Mouse (Mus musculus) MEL (cell line): ENCODE measurements around the gene Etnk2. TPM values are rescaled to one million over a fixed set of nuclear protein-coding genes. Genes with fewer than 3 reads are reported as not detected.
"Not testable (repeated sequence)": the region's sequence is repeated elsewhere in the genome, so short reads cannot be mapped to it uniquely, and the experiment has no call there.

Source experiments
- DNase-seq: peaks from one replicate; pipeline ENCODE4 v3.0.0; 2011; ENCODE audit warnings: low read depth, low spot score
- H3K27ac ChIP-seq: 2 replicates; pipeline ENCODE4 v1.5.1; 2012; ENCODE audit warnings: low read depth, mild to moderate bottlenecking, control low read depth, low read length, moderate library complexity; ENCODE audit not compliant: control insufficient read depth
- H3K27me3 ChIP-seq, 2 experiments: fragments of 150-350 bp in 1 of 2; sonication (generic) in 1 of 2; 2 replicates each; pipeline ENCODE4 v1.6.1; 2012; ENCODE audit warnings: low read length in 2 of 2, mild to moderate bottlenecking in 2 of 2, improper control_type of control experiment in 1 of 2, moderate library complexity in 1 of 2; ENCODE audit not compliant: insufficient read depth in 2 of 2, control insufficient read depth in 1 of 2
- H3K36me3 ChIP-seq, 2 experiments: 2 replicates each; pipeline ENCODE4 v1.6.1; 2012 to 2014; ENCODE audit warnings: low read length in 2 of 2, improper control_type of control experiment in 1 of 2, inconsistent platforms in 1 of 2, mild to moderate bottlenecking in 1 of 2; ENCODE audit not compliant: insufficient read depth in 2 of 2, control insufficient read depth in 1 of 2
- H3K4me1 ChIP-seq, 2 experiments: fragments of 150-350 bp in 1 of 2; sonication (generic) in 1 of 2; 2 replicates each; pipeline ENCODE4 v1.6.1; 2012; ENCODE audit warnings: low read length in 2 of 2, improper control_type of control experiment in 1 of 2, mild to moderate bottlenecking in 1 of 2; ENCODE audit not compliant: insufficient read depth in 2 of 2, control insufficient read depth in 1 of 2
- H3K4me3 ChIP-seq, 2 experiments: fragments of 150-350 bp in 1 of 2; sonication (generic) in 1 of 2; 2 replicates each; pipeline ENCODE4 v1.5.1; 2012; ENCODE audit warnings: low read depth in 2 of 2, low read length in 2 of 2, mild to moderate bottlenecking in 2 of 2, moderate library complexity in 2 of 2, control low read depth in 1 of 2, improper control_type of control experiment in 1 of 2; ENCODE audit not compliant: control insufficient read depth in 1 of 2, insufficient read depth in 1 of 2
- H3K79me2 ChIP-seq: 2 replicates; pipeline ENCODE4 v1.6.1; 2012; ENCODE audit warnings: mild to moderate bottlenecking, low read length, moderate library complexity; ENCODE audit not compliant: control insufficient read depth, poor library complexity, insufficient read depth
- H3K9ac ChIP-seq: 2 replicates; pipeline ENCODE4 v1.6.1; 2012; ENCODE audit warnings: low read depth, mild to moderate bottlenecking, control low read depth, low read length, moderate library complexity; ENCODE audit not compliant: control insufficient read depth, poor library complexity, severe bottlenecking
- H3K9me3 ChIP-seq: fragments of 150-350 bp; sonication (generic); replicated peaks from 2 replicates; pipeline ENCODE4 v1.6.1; 2012; ENCODE audit warnings: mild to moderate bottlenecking, low read length, improper control_type of control experiment, moderate library complexity; ENCODE audit not compliant: insufficient read depth
- BHLHE40 ChIP-seq: IDR thresholded peaks from 2 replicates; pipeline ENCODE4 v1.6.1; 2012; ENCODE audit warnings: low read depth, mild to moderate bottlenecking, inconsistent platforms, low read length, improper control_type of control experiment, borderline replicate concordance
- CHD1 ChIP-seq: IDR thresholded peaks from 2 replicates; pipeline ENCODE4 v1.6.1; 2012; ENCODE audit warnings: low read depth, mild to moderate bottlenecking, inconsistent platforms, low read length, improper control_type of control experiment
- CHD2 ChIP-seq: IDR thresholded peaks from 2 replicates; pipeline ENCODE4 v1.6.1; 2011; ENCODE audit warnings: low read length, improper control_type of control experiment
- KAT2A ChIP-seq: conservative IDR thresholded peaks from 2 replicates; pipeline ENCODE4 v1.6.1; 2012; ENCODE audit warnings: low read depth, low read length, improper control_type of control experiment, inconsistent platforms
- MAX ChIP-seq: IDR thresholded peaks from 2 replicates; pipeline ENCODE4 v1.6.1; 2011; ENCODE audit warnings: low read length, improper control_type of control experiment
- POLR2AphosphoS5 ChIP-seq: IDR thresholded peaks from 2 replicates; pipeline ENCODE4 v1.6.1; 2012; ENCODE audit warnings: low read depth, borderline replicate concordance, mild to moderate bottlenecking, inconsistent platforms, low read length, moderate library complexity, mixed read lengths
- SIN3A ChIP-seq: IDR thresholded peaks from 2 replicates; pipeline ENCODE4 v1.6.1; 2012; ENCODE audit warnings: low read length, improper control_type of control experiment, inconsistent platforms
- SMC3 ChIP-seq: IDR thresholded peaks from 2 replicates; pipeline ENCODE4 v1.6.1; 2011; ENCODE audit warnings: low read depth, low read length, improper control_type of control experiment
- ZKSCAN1 ChIP-seq: IDR thresholded peaks from 2 replicates; pipeline ENCODE4 v1.6.1; 2012; ENCODE audit warnings: low read depth, mild to moderate bottlenecking, inconsistent platforms, low read length, improper control_type of control experiment, moderate library complexity
- ZMIZ1 ChIP-seq: IDR thresholded peaks from 2 replicates; pipeline ENCODE4 v1.6.1; 2012; ENCODE audit warnings: low read depth, mild to moderate bottlenecking, inconsistent platforms, low read length, improper control_type of control experiment, moderate library complexity
- ZNF384 ChIP-seq: IDR thresholded peaks from 2 replicates; pipeline ENCODE4 v1.6.1; 2012; ENCODE audit warnings: low read depth, mild to moderate bottlenecking, inconsistent platforms, low read length, improper control_type of control experiment
- polyA plus RNA-seq, 2 experiments: library from polyadenylated mRNA; stranded (reverse) in 1 of 2; unstranded in 1 of 2; fragments of >175 nt in 1 of 2; fragments of >200 nt in 1 of 2; gene quantifications; 2 replicates each; pipeline versions ENCODE4 v1.2.1 to v1.2.4; 2012; ENCODE audit warnings: low replicate concordance in 2 of 2, low read depth in 1 of 2; ENCODE audit not compliant: insufficient read length in 2 of 2, insufficient read depth in 1 of 2, missing spikeins in 1 of 2
- total RNA-seq: library from RNA; depleted of rRNA; stranded (reverse); fragments of 300-350 nt; gene quantifications from 2 replicates; pipeline ENCODE4 v1.2.3, GENCODE M21; 2012

The Etnk2 gene
- total and polyA plus RNA-seq, 3 experiments, result 0.06 to 0.08 TPM; not detected in 1

GRCm38 (mm10) chr1:133333937-133334336 lies 29.4 kb upstream of the Etnk2 start:
- Histone ChIP-seq H3K4me1 (no peaks in the 10 kb centered on the region), H3K79me2 (no peaks in the 10 kb centered on the region), H3K27me3 (peaks cover 0 to 6% of the 10 kb centered on the region in 2 experiments; a peak in 3 of 4 replicates), H3K9me3 (no peaks in the 10 kb centered on the region), H3K9ac (no peak overlapping the region), H3K36me3 (no peaks in the 10 kb centered on the region), H3K4me3 (no peak overlapping the region), H3K27ac (no peak overlapping the region)
- DNase-seq, result no peak
- no peak for TF ChIP-seq KAT2A
- no peak for TF ChIP-seq SMC3
- no peak for TF ChIP-seq SIN3A
- TF ChIP-seq MAX, result no peak
- no peak for TF ChIP-seq ZNF384
- no peak for TF ChIP-seq CHD1
- no peak for TF ChIP-seq POLR2AphosphoS5
- no peak for TF ChIP-seq CHD2

GRCm38 (mm10) chr1:133340403-133340802 lies 23.0 kb upstream of the Etnk2 start:
- DNase-seq, H3K4me3 ChIP-seq, H3K27me3 ChIP-seq, H3K9me3 ChIP-seq, H3K4me1 ChIP-seq, H3K79me2 ChIP-seq, H3K9ac ChIP-seq, H3K36me3 ChIP-seq, H3K27ac ChIP-seq: not testable (repeated sequence)

GRCm38 (mm10) chr1:133344357-133344756 lies 19.0 kb upstream of the Etnk2 start:
- no peaks in the 10 kb centered on the region for H3K36me3 ChIP-seq
- no peak for DNase-seq
- no peak overlapping the region for H3K27ac ChIP-seq
- no peak for TF ChIP-seq ZKSCAN1
- TF ChIP-seq CHD2, result no peak
- no peak for TF ChIP-seq BHLHE40
- no peak for TF ChIP-seq SMC3
- no peak for TF ChIP-seq ZMIZ1
- H3K79me2 ChIP-seq, result no peaks in the 10 kb centered on the region
- H3K4me1 ChIP-seq, result peaks cover 0 to 9% of the 10 kb centered on the region in 2 experiments; a peak in 2 of 4 replicates
- no peaks in the 10 kb centered on the region for H3K27me3 ChIP-seq
- no peaks in the 10 kb centered on the region for H3K9me3 ChIP-seq
- no peak overlapping the region for H3K9ac ChIP-seq
- no peak overlapping the region for H3K4me3 ChIP-seq
